Mouse (Mus musculus): Measurements from ENCODE around the gene Ddx31. TPM values are rescaled to one million over a fixed set of nuclear protein-coding genes. Genes with fewer than 3 reads are reported as not detected.

Gene Ddx31
- total RNA-seq, 1 experiment from 2014 or later: 10.6 TPM

Other genes with a start within 250 kb of the Ddx31 start
- not detected in 2 replicates for gene Gfi1b, start 218.4 kb upstream of the Ddx31 start, total RNA-seq (2021)
- 22.3 and 22.8 TPM in 2 replicates for gene Tsc1, start 199.2 kb upstream of the Ddx31 start, total RNA-seq (2021)
- 1.5 TPM in 1 of 2 replicates, not detected in the other for gene Spaca9, start 140.7 kb upstream of the Ddx31 start, total RNA-seq (2021)
- not detected in 2 replicates for gene Ak8, start 140.2 kb upstream of the Ddx31 start, total RNA-seq (2021)
- 31.0 and 40.5 TPM in 2 replicates for gene Gtf3c4, start within 50 bp of the Ddx31 start, total RNA-seq (2021)
- not detected in 2 replicates for gene Barhl1, start 76.3 kb downstream of the Ddx31 start, total RNA-seq (2021)
- 0.76 and 0.90 TPM in 2 replicates for gene Cfap77, start 214.7 kb downstream of the Ddx31 start, total RNA-seq (2021)
- 15.2 and 18.5 TPM in 2 replicates for gene Ttf1, start 219.9 kb downstream of the Ddx31 start, total RNA-seq (2021)

Data from adrenal gland, postnatal 25 days (tissue).